Mouse (Mus musculus) testis, adult 2 months (tissue): ENCODE measurements at regions not wholly inside any gene's neighbourhood (a gene's known extent, or its start where the extent isn't known, plus 50 kb on each side); places are given as distances from the start of the nearest gene placed in this dataset.
A peak's percentile ranks its signal among the peaks of the same experiment; 100 is the strongest.

Source experiments
- H3K27ac ChIP-seq: fragments of 200-500 bp; 2 replicates; pipeline ENCODE4 v1.5.1; 2012; ENCODE audit warnings: low read depth, low read length; ENCODE audit not compliant: control insufficient read depth, insufficient read depth
- H3K27me3 ChIP-seq: fragments of 200-500 bp; 2 replicates; pipeline ENCODE4 v1.6.1; 2012; ENCODE audit warnings: mild to moderate bottlenecking, low read length, moderate library complexity; ENCODE audit not compliant: control insufficient read depth, insufficient read depth
- H3K36me3 ChIP-seq: fragments of 200-500 bp; 2 replicates; pipeline ENCODE4 v1.6.1; 2012; ENCODE audit warnings: mild to moderate bottlenecking, low read length; ENCODE audit not compliant: control insufficient read depth, insufficient read depth
- H3K4me1 ChIP-seq: fragments of 200-500 bp; 2 replicates; pipeline ENCODE4 v1.6.1; 2012; ENCODE audit warnings: low read length; ENCODE audit not compliant: control insufficient read depth, insufficient read depth
- H3K4me3 ChIP-seq: fragments of 200-500 bp; 2 replicates; pipeline ENCODE4 v1.5.1; 2012; ENCODE audit warnings: low read depth, mild to moderate bottlenecking, low read length, moderate library complexity, mixed read lengths; ENCODE audit not compliant: control insufficient read depth
- CTCF ChIP-seq: fragments of 200-500 bp; IDR thresholded peaks from 2 replicates; pipeline ENCODE4 v1.5.1; 2012; ENCODE audit warnings: low read depth, mild to moderate bottlenecking, inconsistent platforms, low read length, moderate library complexity; ENCODE audit not compliant: control insufficient read depth, insufficient read depth, insufficient replicate concordance
- POLR2A ChIP-seq: fragments of 200-500 bp; IDR thresholded peaks from 2 replicates; pipeline ENCODE4 v1.6.1; 2012; ENCODE audit warnings: low read depth, mild to moderate bottlenecking, inconsistent platforms, low read length, moderate library complexity; ENCODE audit not compliant: control insufficient read depth

DNA sequence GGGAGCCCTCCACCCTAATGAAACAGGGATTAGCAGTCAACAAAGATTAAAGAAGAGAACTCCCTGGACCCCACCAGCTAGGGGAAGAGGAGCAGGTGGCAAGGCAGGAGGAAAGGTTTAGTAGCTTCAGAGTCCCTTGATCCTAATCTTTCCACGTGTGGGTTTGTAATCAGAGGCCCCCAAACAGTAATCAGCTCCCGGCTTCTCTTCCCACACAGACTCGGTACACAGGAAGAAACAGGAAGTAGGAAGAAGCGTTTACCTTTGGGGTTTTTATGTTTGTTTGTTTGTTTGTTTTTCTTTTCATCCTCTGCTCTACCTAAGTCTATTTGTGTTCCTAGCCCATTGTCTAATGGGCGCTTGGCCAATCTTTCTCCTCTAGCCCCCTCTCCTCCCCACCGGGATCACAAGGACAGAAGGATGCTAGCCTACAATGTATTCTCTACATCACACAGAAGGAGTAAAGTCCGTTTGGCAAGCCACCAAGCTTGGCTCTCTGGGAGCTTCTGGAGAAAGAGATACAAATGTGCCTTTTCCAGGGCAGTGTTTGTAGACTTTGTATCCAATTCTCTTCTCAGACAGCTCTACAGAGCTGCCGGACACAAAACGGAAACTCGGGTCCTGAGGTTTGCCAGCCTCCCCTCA is 226.5 kb upstream of the Jarid2 start:
- no peaks in the 10 kb centered on the region for H3K27me3 ChIP-seq
- no peaks in the 10 kb centered on the region for H3K36me3 ChIP-seq
- H3K27ac ChIP-seq, result peak overlapping the region; percentile 70; the same call in 1 of the 2 replicates
- H3K4me1 ChIP-seq, result peaks cover 2% of the 10 kb centered on the region; the same call in 1 of the 2 replicates
- no peak for TF ChIP-seq POLR2A
- TF ChIP-seq CTCF, result no peak
- H3K4me3 ChIP-seq, result no peak overlapping the region

- no peaks in the 10 kb centered on the region for H3K36me3 ChIP-seq
- TF ChIP-seq POLR2A (no peak), CTCF (no peak)
- no peak overlapping the region for H3K4me3 ChIP-seq
- no peaks in the 10 kb centered on the region for H3K27me3 ChIP-seq
- H3K27ac ChIP-seq, result peak overlapping the region; percentile 70; the same call in 1 of the 2 replicates
- peaks cover 2% of the 10 kb centered on the region; the same call in 1 of the 2 replicates for H3K4me1 ChIP-seq
Observed at GRCm38 (mm10) chr13:44503257-44503950, 225.9 kb upstream of the Jarid2 start.

- Histone ChIP-seq H3K27me3 (no peaks in the 10 kb centered on the region), H3K27ac (no peak overlapping the region), H3K36me3 (no peaks in the 10 kb centered on the region), H3K4me3 (no peak overlapping the region), H3K4me1 (peaks cover 2% of the 10 kb centered on the region; the same call in 1 of the 2 replicates)
- no peak for TF ChIP-seq POLR2A
- TF ChIP-seq CTCF, result no peak
Observed at GRCm38 (mm10) chr13:44504455-44504854, 224.8 kb upstream of the Jarid2 start.

DNA sequence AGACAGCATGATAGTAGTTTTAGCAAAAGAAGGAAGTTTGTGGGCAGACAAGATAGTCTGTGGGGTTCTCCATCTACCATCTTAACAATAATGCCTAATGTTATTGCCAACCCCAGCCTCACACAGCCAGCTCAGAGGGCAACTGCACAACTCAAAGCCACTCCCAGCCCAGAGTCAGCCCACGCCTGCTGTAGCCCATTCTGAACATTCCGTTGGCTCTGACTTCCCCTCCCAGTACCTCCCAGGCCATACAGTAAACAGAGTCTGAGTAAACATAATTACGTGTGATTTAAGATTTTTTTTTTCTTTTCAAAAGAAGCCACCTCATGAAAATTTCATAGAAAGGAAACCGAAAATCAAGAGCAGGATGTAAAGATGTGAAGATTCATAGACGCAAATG is 222.3 kb upstream of the Jarid2 start:
- Histone ChIP-seq H3K4me3 (no peak overlapping the region), H3K27me3 (no peaks in the 10 kb centered on the region), H3K4me1 (peaks cover 2% of the 10 kb centered on the region; the same call in 1 of the 2 replicates), H3K36me3 (no peaks in the 10 kb centered on the region), H3K27ac (no peak overlapping the region)
- TF ChIP-seq CTCF, result no peak
- no peak for TF ChIP-seq POLR2A

DNA sequence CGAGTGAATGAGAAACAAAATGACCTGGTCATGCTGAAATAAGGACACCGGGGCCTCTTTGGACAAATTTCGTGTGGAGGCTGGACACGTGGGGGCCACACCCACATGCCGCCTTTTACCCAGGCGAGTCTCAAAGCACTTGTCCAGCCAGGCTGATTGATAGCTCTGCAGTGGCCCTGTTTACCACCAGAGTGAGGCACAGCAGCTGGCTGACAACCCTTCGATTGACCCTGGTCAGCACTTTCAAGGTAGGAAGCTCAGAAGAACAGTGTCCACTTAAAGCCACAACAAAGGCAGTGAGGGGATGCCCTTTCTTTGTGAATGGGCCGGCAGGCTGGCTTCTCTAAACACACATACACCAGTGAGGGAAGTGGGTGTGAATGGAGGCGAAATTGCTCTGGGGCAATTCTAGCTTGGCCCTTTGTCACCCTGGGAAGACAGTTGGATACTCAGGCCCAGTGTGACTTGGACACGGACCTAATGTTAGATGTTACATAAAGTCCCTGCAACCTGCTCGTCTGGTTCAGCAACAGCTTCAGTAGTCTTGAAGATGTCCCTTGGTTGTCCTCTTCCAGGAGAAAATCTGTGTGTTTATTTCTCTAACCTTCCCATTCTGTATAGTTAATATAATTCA is 219.6 kb upstream of the Jarid2 start:
- H3K4me1 ChIP-seq, result no peaks in the 10 kb centered on the region
- no peaks in the 10 kb centered on the region for H3K36me3 ChIP-seq
- TF ChIP-seq POLR2A, result no peak
- TF ChIP-seq CTCF, result no peak
- H3K27ac ChIP-seq, result no peak overlapping the region
- H3K27me3 ChIP-seq, result no peaks in the 10 kb centered on the region
- no peak overlapping the region for H3K4me3 ChIP-seq

GRCm38 (mm10) chr13:44513378-44514285 is 215.6 kb upstream of the Jarid2 start:
- TF ChIP-seq POLR2A (no peak), CTCF (no peak)
- H3K27me3 ChIP-seq, result no peaks in the 10 kb centered on the region
- H3K36me3 ChIP-seq, result no peaks in the 10 kb centered on the region
- no peak overlapping the region for H3K27ac ChIP-seq
- H3K4me1 ChIP-seq, result no peaks in the 10 kb centered on the region
- H3K4me3 ChIP-seq, result no peak overlapping the region

GRCm38 (mm10) chr13:44514636-44515158 is 214.6 kb upstream of the Jarid2 start:
- TF ChIP-seq CTCF (no peak), POLR2A (no peak)
- Histone ChIP-seq H3K27me3 (no peaks in the 10 kb centered on the region), H3K4me3 (no peak overlapping the region)

More at GRCm38 (mm10) chr13:44514636-44515158, 214.6 kb upstream of the Jarid2 start:
- Histone ChIP-seq H3K36me3 (no peaks in the 10 kb centered on the region), H3K4me1 (no peaks in the 10 kb centered on the region), H3K27ac (no peak overlapping the region)
